Mouse (Mus musculus) midbrain, embryonic 15.5 days (tissue): Measurements from ENCODE around the gene Usp15. TPM values are rescaled to one million over a fixed set of nuclear protein-coding genes. Genes with fewer than 3 reads are reported as not detected.

ENCODE experiments used
- ATAC-seq: fragments of 200-750 bp; cut with Nextera tagmentation; replicated peaks from 2 replicates; pipeline ENCODE4 v1.8.0; 2017; ENCODE audit warnings: moderate TSS enrichment
- H3K27ac ChIP-seq: fragments of 300-500 bp; sonication (generic); 2 replicates; pipeline ENCODE4 v1.5.1; 2015; ENCODE audit warnings: mild to moderate bottlenecking, inconsistent platforms
- H3K27me3 ChIP-seq: fragments of 300-500 bp; sonication (generic); replicated peaks from 2 replicates; pipeline ENCODE4 v1.6.1; 2015; ENCODE audit warnings: inconsistent platforms
- H3K36me3 ChIP-seq: fragments of 300-500 bp; sonication (generic); replicated peaks from 2 replicates; pipeline ENCODE4 v1.6.1; 2015; ENCODE audit warnings: inconsistent platforms
- H3K4me1 ChIP-seq: fragments of 300-500 bp; sonication (generic); 2 replicates; pipeline ENCODE4 v1.6.1; 2015; ENCODE audit warnings: inconsistent platforms
- H3K4me2 ChIP-seq: fragments of 300-500 bp; sonication (generic); 2 replicates; pipeline ENCODE4 v1.6.1; 2015; ENCODE audit warnings: inconsistent platforms, mild to moderate bottlenecking, moderate library complexity
- H3K4me3 ChIP-seq: fragments of 300-500 bp; sonication (generic); 2 replicates; pipeline ENCODE4 v1.5.1; 2015; ENCODE audit warnings: mild to moderate bottlenecking, inconsistent platforms
- H3K9ac ChIP-seq: fragments of 300-500 bp; sonication (generic); 2 replicates; pipeline ENCODE4 v1.6.1; 2015; ENCODE audit warnings: mild to moderate bottlenecking, inconsistent platforms
- H3K9me3 ChIP-seq: fragments of 300-500 bp; sonication (generic); 2 replicates; pipeline ENCODE4 v1.6.1; 2016; ENCODE audit warnings: inconsistent platforms
- WGBS: fragments of 180-500 bp; shearing (Covaris S2); methylation state at CpG from one replicate; pipeline ENCODE4 v1.1.7; 2015; ENCODE audit warnings: mixed read lengths; 5-methylcytosine and 5-hydroxymethylcytosine counted together
- polyA plus RNA-seq: library from polyadenylated mRNA; unstranded; fragments of >200 nt; fragmentation: Nextera tagmentation; extraction: Ambion mirVana; gene quantifications from 2 replicates; pipeline ENCODE4 v1.2.1, GENCODE M21; 2015

Gene Usp15
- polyA plus RNA-seq, 1 experiment from 2014 or later = 71.1 TPM

- Histone ChIP-seq H3K27me3 (no peaks in the 10 kb centered on the region), H3K9ac (no peak overlapping the region), H3K4me3 (no peak overlapping the region), H3K9me3 (no peaks in the 10 kb centered on the region), H3K4me1 (no peaks in the 10 kb centered on the region), H3K36me3 (peaks cover 29% of the 10 kb centered on the region), H3K4me2 (no peak overlapping the region), H3K27ac (no peak overlapping the region)
- WGBS = 98% methylated on average over 3 of the region's 3 CpGs
- ATAC-seq = no peak
These were observed 31.3 kb downstream of the Usp15 start for GRCm38 (mm10) chr10:123165542-123165941.

- Histone ChIP-seq H3K36me3 (peaks cover 19% of the 10 kb centered on the region; the same call in 1 of the 2 replicates), H3K4me1 (no peaks in the 10 kb centered on the region), H3K27me3 (no peaks in the 10 kb centered on the region), H3K4me2 (no peak overlapping the region), H3K4me3 (no peak overlapping the region), H3K9me3 (no peaks in the 10 kb centered on the region), H3K9ac (no peak overlapping the region), H3K27ac (no peak overlapping the region)
- 69% methylated on average over 6 of the region's 6 CpGs for WGBS
- ATAC-seq = no peak
These were observed 36.3 kb downstream of the Usp15 start for GRCm38 (mm10) chr10:123160508-123160907.

GRCm38 (mm10) chr10:123159316-123159715 is 37.5 kb downstream of the Usp15 start:
- no peak overlapping the region for H3K4me2 ChIP-seq
- H3K4me3 ChIP-seq = no peak overlapping the region
- no peak overlapping the region for H3K27ac ChIP-seq
- H3K36me3 ChIP-seq = peaks cover 17% of the 10 kb centered on the region; the same call in 1 of the 2 replicates
- WGBS = 85% methylated on average over 7 of the region's 7 CpGs
- no peak overlapping the region for H3K9ac ChIP-seq
- H3K4me1 ChIP-seq = no peaks in the 10 kb centered on the region
- ATAC-seq = no peak
- no peaks in the 10 kb centered on the region for H3K9me3 ChIP-seq
- no peaks in the 10 kb centered on the region for H3K27me3 ChIP-seq

- ATAC-seq = no peak
These were observed 40.4 kb downstream of the Usp15 start for GRCm38 (mm10) chr10:123156392-123156791.

GRCm38 (mm10) chr10:123155764-123156163 is 41.0 kb downstream of the Usp15 start:
- Histone ChIP-seq H3K36me3 (peaks cover 13% of the 10 kb centered on the region; the same call in 1 of the 2 replicates), H3K27me3 (no peaks in the 10 kb centered on the region), H3K4me1 (no peaks in the 10 kb centered on the region), H3K4me2 (no peak overlapping the region), H3K27ac (no peak overlapping the region), H3K4me3 (no peak overlapping the region), H3K9ac (no peak overlapping the region), H3K9me3 (no peaks in the 10 kb centered on the region)
- 94% methylated on average over 6 of the region's 6 CpGs for WGBS
- ATAC-seq = no peak

More at GRCm38 (mm10) chr10:123156392-123156791, 40.4 kb downstream of the Usp15 start:
- Histone ChIP-seq H3K4me3 (no peak overlapping the region), H3K27me3 (no peaks in the 10 kb centered on the region), H3K9ac (no peak overlapping the region), H3K27ac (no peak overlapping the region), H3K4me2 (no peak overlapping the region), H3K36me3 (peaks cover 13% of the 10 kb centered on the region; the same call in 1 of the 2 replicates), H3K4me1 (no peaks in the 10 kb centered on the region), H3K9me3 (no peaks in the 10 kb centered on the region)
- WGBS = 74% methylated on average over 2 of the region's 2 CpGs

GRCm38 (mm10) chr10:123153321-123153720 is 43.5 kb downstream of the Usp15 start:
- Histone ChIP-seq H3K27me3 (no peaks in the 10 kb centered on the region), H3K9me3 (no peaks in the 10 kb centered on the region), H3K36me3 (0 out of 2 replicates have a peak, but pooled peaks cover 6% of the 10 kb centered on the region), H3K4me1 (no peaks in the 10 kb centered on the region), H3K9ac (no peak overlapping the region), H3K27ac (no peak overlapping the region), H3K4me3 (no peak overlapping the region), H3K4me2 (no peak overlapping the region)
- no peak for ATAC-seq
- 91% methylated on average over 2 of the region's 2 CpGs for WGBS

GRCm38 (mm10) chr10:123148025-123148814 is 48.6 kb downstream of the Usp15 start:
- Histone ChIP-seq H3K9me3 (no peaks in the 10 kb centered on the region), H3K4me3 (no peak overlapping the region), H3K27ac (no peak overlapping the region), H3K4me2 (no peak overlapping the region), H3K4me1 (no peaks in the 10 kb centered on the region), H3K9ac (no peak overlapping the region), H3K27me3 (no peaks in the 10 kb centered on the region), H3K36me3 (0 out of 2 replicates have a peak, but pooled peaks cover 12% of the 10 kb centered on the region)
- ATAC-seq = no peak
- WGBS = 86% methylated on average over 4 of the region's 4 CpGs

GRCm38 (mm10) chr10:123147180-123147579 is 49.6 kb downstream of the Usp15 start:
- no peak for ATAC-seq

GRCm38 (mm10) chr10:123146349-123146748 is 50.4 kb downstream of the Usp15 start:
- H3K4me1 ChIP-seq = no peaks in the 10 kb centered on the region
- H3K4me2 ChIP-seq = no peak overlapping the region
- H3K27ac ChIP-seq = no peak overlapping the region
- no peak overlapping the region for H3K4me3 ChIP-seq
- no peaks in the 10 kb centered on the region for H3K9me3 ChIP-seq
- no peak for ATAC-seq
- no peak overlapping the region for H3K9ac ChIP-seq
- H3K27me3 ChIP-seq = no peaks in the 10 kb centered on the region
- 0 out of 2 replicates have a peak, but pooled peaks cover 12% of the 10 kb centered on the region for H3K36me3 ChIP-seq
- WGBS = 84% methylated on average over 2 of the region's 2 CpGs

More at GRCm38 (mm10) chr10:123147180-123147579, 49.6 kb downstream of the Usp15 start:
- Histone ChIP-seq H3K4me3 (no peak overlapping the region), H3K36me3 (0 out of 2 replicates have a peak, but pooled peaks cover 12% of the 10 kb centered on the region), H3K27me3 (no peaks in the 10 kb centered on the region), H3K4me2 (no peak overlapping the region), H3K4me1 (no peaks in the 10 kb centered on the region), H3K27ac (no peak overlapping the region), H3K9ac (no peak overlapping the region), H3K9me3 (no peaks in the 10 kb centered on the region)
- 68% methylated on average over 6 of the region's 6 CpGs for WGBS

GRCm38 (mm10) chr10:123144256-123144655 is 52.5 kb downstream of the Usp15 start:
- H3K4me3 ChIP-seq = no peak overlapping the region
- no peaks in the 10 kb centered on the region for H3K27me3 ChIP-seq
- ATAC-seq = no peak
- no peaks in the 10 kb centered on the region for H3K9me3 ChIP-seq
- 0 out of 2 replicates have a peak, but pooled peaks cover 12% of the 10 kb centered on the region for H3K36me3 ChIP-seq
- no peak overlapping the region for H3K27ac ChIP-seq
- H3K4me1 ChIP-seq = no peaks in the 10 kb centered on the region
- no peak overlapping the region for H3K9ac ChIP-seq
- H3K4me2 ChIP-seq = no peak overlapping the region
- 93% methylated on average over 8 of the region's 8 CpGs for WGBS

- no peaks in the 10 kb centered on the region for H3K4me1 ChIP-seq
- 91% methylated on average over 5 of the region's 5 CpGs for whole genome bisulfite sequencing
- no peak for ATAC-seq
These were observed 54.3 kb downstream of the Usp15 start for GRCm38 (mm10) chr10:123142395-123143050.

GRCm38 (mm10) chr10:123135818-123136217 is 61.0 kb downstream of the Usp15 start:
- Histone ChIP-seq H3K36me3 (peaks cover 12% of the 10 kb centered on the region; the same call in 1 of the 2 replicates), H3K4me2 (no peak overlapping the region), H3K4me1 (peaks cover 5% of the 10 kb centered on the region), H3K4me3 (no peak overlapping the region), H3K9me3 (no peaks in the 10 kb centered on the region), H3K27me3 (no peaks in the 10 kb centered on the region), H3K27ac (no peak overlapping the region), H3K9ac (no peak overlapping the region)
- 30% methylated on average over 10 of the region's 10 CpGs for WGBS
- 0 out of 2 replicates have a peak, but pooled peaks have one; percentile 37 for ATAC-seq

More at GRCm38 (mm10) chr10:123142395-123143050, 54.3 kb downstream of the Usp15 start:
- Histone ChIP-seq H3K4me3 (no peak overlapping the region), H3K36me3 (0 out of 2 replicates have a peak, but pooled peaks cover 12% of the 10 kb centered on the region), H3K9me3 (no peaks in the 10 kb centered on the region), H3K27ac (no peak overlapping the region), H3K9ac (no peak overlapping the region), H3K4me2 (no peak overlapping the region), H3K27me3 (no peaks in the 10 kb centered on the region)
